Mouse (Mus musculus) E14TG2a.4 (cell line): ENCODE measurements around the gene Iqgap2.
A peak's percentile ranks its signal among the peaks of the same experiment; 100 is the strongest.

Experiments
- H3K27me3 ChIP-seq: 2 replicates; pipeline ENCODE4 v1.6.1; 2014; ENCODE audit warnings: low read length, control low read depth; ENCODE audit not compliant: insufficient read depth
- H3K36me3 ChIP-seq: 2 replicates; pipeline ENCODE4 v1.6.1; 2014; ENCODE audit warnings: low read length, control low read depth; ENCODE audit not compliant: insufficient read depth
- H3K4me1 ChIP-seq: replicated peaks from 2 replicates; pipeline ENCODE4 v1.6.1; 2014; ENCODE audit warnings: low read depth, low read length, control low read depth
- H3K4me3 ChIP-seq: replicated peaks from 2 replicates; pipeline ENCODE4 v1.5.1; 2014; ENCODE audit warnings: mild to moderate bottlenecking, low read length
- H3K9me3 ChIP-seq: 2 replicates; pipeline ENCODE4 v1.6.1; 2014; ENCODE audit warnings: low read length, control low read depth
- CTCF ChIP-seq: conservative IDR thresholded peaks from 2 replicates; pipeline ENCODE4 v1.5.1; 2014; ENCODE audit warnings: low read length
- NANOG ChIP-seq: IDR thresholded peaks from 2 replicates; pipeline ENCODE4 v1.6.1; 2014; ENCODE audit warnings: borderline replicate concordance, low read length, mixed read lengths
- POU5F1 ChIP-seq: IDR thresholded peaks from 2 replicates; pipeline ENCODE4 v1.6.1; 2014; ENCODE audit warnings: low read length, borderline replicate concordance

The Iqgap2 gene

GRCm38 (mm10) chr13:95891491-95891925 is at the start of gene Iqgap2:
Gene Iqgap2 (minus strand): TSS chr13:95891922.
- Histone ChIP-seq H3K9me3 (no peaks in the 10 kb centered on the region), H3K36me3 (no peaks in the 10 kb centered on the region), H3K4me3 (peak within 1 kb of the TSS; percentile 94), H3K4me1 (peaks cover 24% of the 10 kb centered on the region), H3K27me3 (peaks cover 25% of the 10 kb centered on the region)
- TF ChIP-seq POU5F1 (no peak), NANOG (no peak), CTCF (no peak)

- H3K9me3 ChIP-seq: peaks cover 6% of the 10 kb centered on the region
- TF ChIP-seq POU5F1: no peak
- no peak for TF ChIP-seq NANOG
- no peak for TF ChIP-seq CTCF
- 0 out of 2 replicates have a peak, but pooled peaks cover 3% of the 10 kb centered on the region for H3K27me3 ChIP-seq
- H3K4me3 ChIP-seq: no peak overlapping the region
- H3K36me3 ChIP-seq: no peaks in the 10 kb centered on the region
- peaks cover 2% of the 10 kb centered on the region; the same call in 1 of the 2 replicates for H3K4me1 ChIP-seq
Observed at GRCm38 (mm10) chr13:95940811-95941210, 49.1 kb upstream of the Iqgap2 start.

DNA sequence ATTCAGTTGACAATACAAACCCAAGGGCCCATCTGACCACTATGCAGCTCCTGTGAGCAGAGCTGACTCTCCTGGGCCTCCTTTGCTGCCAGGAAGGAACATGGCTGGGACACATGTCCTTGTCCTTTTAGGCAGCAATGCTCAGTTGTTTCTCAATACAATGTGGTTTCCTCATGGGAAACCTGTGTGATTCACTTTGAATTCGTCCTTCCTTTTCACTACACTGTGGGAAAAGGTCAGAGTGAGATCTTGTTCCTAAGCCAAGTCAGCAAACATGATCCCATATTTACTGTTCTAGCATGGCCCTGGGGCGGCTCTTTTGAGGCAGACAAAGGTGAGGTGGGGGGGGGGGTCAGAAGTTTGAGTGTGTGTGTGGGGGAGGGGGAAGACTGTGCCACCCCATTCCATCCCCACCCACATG is 32.5 kb upstream of the Iqgap2 start:
- TF ChIP-seq CTCF (no peak), NANOG (no peak), POU5F1 (no peak)
- Histone ChIP-seq H3K4me3 (no peak overlapping the region), H3K27me3 (no peaks in the 10 kb centered on the region), H3K9me3 (peaks cover 30% of the 10 kb centered on the region), H3K36me3 (no peaks in the 10 kb centered on the region), H3K4me1 (peaks cover 10% of the 10 kb centered on the region)

GRCm38 (mm10) chr13:95922626-95923025 is 30.9 kb upstream of the Iqgap2 start:
- Histone ChIP-seq H3K4me3 (no peak overlapping the region), H3K4me1 (peaks cover 15% of the 10 kb centered on the region), H3K36me3 (no peaks in the 10 kb centered on the region), H3K9me3 (peaks cover 21% of the 10 kb centered on the region), H3K27me3 (no peaks in the 10 kb centered on the region)
- TF ChIP-seq CTCF: no peak
- TF ChIP-seq POU5F1: no peak
- no peak for TF ChIP-seq NANOG

GRCm38 (mm10) chr13:95918624-95919284 is 27.0 kb upstream of the Iqgap2 start:
- no peaks in the 10 kb centered on the region for H3K36me3 ChIP-seq
- H3K4me1 ChIP-seq: peaks cover 15% of the 10 kb centered on the region
- TF ChIP-seq NANOG (no peak), CTCF (no peak), POU5F1 (no peak)
- H3K9me3 ChIP-seq: peaks cover 16% of the 10 kb centered on the region
- H3K27me3 ChIP-seq: no peaks in the 10 kb centered on the region
- no peak overlapping the region for H3K4me3 ChIP-seq

DNA sequence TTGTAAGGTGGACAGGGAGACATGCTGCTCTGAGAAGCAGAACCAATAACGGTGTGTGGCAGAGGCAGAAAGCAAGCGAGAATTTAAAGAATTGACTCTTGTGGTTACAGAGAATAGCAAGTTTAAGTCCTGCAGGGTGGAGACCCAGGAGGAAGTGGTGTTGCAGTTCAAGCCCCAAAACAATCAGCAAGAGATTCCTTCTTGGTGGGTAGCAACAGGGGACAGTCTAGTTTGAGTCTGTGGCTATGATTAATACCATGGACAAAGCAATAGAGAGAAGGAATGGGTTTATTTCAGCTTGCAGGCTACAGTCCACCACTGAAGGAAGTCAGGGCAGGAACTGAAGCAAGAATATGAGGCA is 21.3 kb upstream of the Iqgap2 start:
- H3K27me3 ChIP-seq: peaks cover under 1% of the 10 kb centered on the region; the same call in 1 of the 2 replicates
- no peaks in the 10 kb centered on the region for H3K36me3 ChIP-seq
- H3K4me1 ChIP-seq: peaks cover 6% of the 10 kb centered on the region; the same call in 1 of the 2 replicates
- TF ChIP-seq POU5F1 (no peak), CTCF (no peak), NANOG (no peak)
- H3K4me3 ChIP-seq: no peak overlapping the region
- no peaks in the 10 kb centered on the region for H3K9me3 ChIP-seq

GRCm38 (mm10) chr13:95912157-95913045 is 20.7 kb upstream of the Iqgap2 start:
- Histone ChIP-seq H3K36me3 (no peaks in the 10 kb centered on the region), H3K4me1 (peaks cover 6% of the 10 kb centered on the region; the same call in 1 of the 2 replicates), H3K27me3 (peaks cover 4% of the 10 kb centered on the region; the same call in 1 of the 2 replicates), H3K4me3 (no peak overlapping the region), H3K9me3 (no peaks in the 10 kb centered on the region)
- TF ChIP-seq NANOG: no peak
- no peak for TF ChIP-seq CTCF
- no peak for TF ChIP-seq POU5F1

DNA sequence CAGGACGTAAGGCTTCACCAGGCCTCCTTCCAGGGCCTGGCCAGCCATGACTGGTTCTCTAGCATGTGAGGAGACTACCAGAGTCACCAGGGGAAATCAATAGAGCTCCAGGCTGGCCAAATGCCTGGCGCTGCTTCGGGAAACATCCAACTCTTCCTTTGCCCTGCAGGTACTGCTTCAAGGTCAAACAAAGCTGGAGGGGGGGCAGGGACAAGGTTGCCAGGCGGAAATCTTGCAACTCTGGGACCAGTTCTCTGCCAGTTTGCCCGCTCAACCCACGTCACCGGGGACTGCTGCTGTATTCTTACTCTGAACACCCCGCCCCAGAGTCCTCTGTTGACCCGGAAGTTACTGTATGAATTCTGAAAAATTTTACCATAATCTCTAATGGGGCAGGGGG is 18.5 kb upstream of the Iqgap2 start:
- Histone ChIP-seq H3K36me3 (no peaks in the 10 kb centered on the region), H3K4me3 (no peak overlapping the region), H3K27me3 (peaks cover 4% of the 10 kb centered on the region; the same call in 1 of the 2 replicates), H3K4me1 (peaks cover 6% of the 10 kb centered on the region; the same call in 1 of the 2 replicates), H3K9me3 (peaks cover 7% of the 10 kb centered on the region; the same call in 1 of the 2 replicates)
- TF ChIP-seq NANOG (no peak), POU5F1 (no peak), CTCF (no peak)

DNA sequence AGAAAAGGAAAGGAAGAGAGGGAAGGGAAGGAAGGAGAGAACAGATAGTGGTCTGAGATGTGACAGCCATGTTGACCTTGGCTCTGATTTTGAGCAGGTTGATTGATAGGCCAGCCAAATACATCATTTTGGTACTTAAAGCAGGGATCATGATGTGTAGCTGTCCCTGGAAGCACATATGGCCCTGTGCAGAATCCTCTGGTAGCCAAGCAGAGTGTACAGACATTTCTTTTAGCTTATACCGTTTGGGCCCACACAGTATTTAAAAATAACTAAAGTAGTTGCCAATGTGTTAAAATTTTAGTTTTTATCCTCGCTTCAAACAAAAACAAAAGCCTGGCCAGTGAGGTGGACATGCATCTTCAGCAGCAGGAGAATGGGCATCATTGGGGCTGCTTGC is 17.5 kb upstream of the Iqgap2 start:
- Histone ChIP-seq H3K27me3 (peaks cover 4% of the 10 kb centered on the region; the same call in 1 of the 2 replicates), H3K36me3 (no peaks in the 10 kb centered on the region), H3K4me3 (no peak overlapping the region), H3K9me3 (peaks cover 7% of the 10 kb centered on the region; the same call in 1 of the 2 replicates), H3K4me1 (peaks cover 6% of the 10 kb centered on the region; the same call in 1 of the 2 replicates)
- TF ChIP-seq CTCF (no peak), POU5F1 (no peak), NANOG (no peak)
